Mouse (Mus musculus) layer of hippocampus, postnatal 25 days (tissue): ENCODE results near the gene Des. TPM values are rescaled to one million over a fixed set of nuclear protein-coding genes. Genes with fewer than 3 reads are reported as not detected.

Source experiments
- DNase-seq, 2 experiments: peaks; one replicate each; pipeline ENCODE4 v3.0.0; 2022; ENCODE audit warnings: mixed read lengths in 2 of 2, low spot score in 1 of 2; ENCODE audit errors: extremely low spot score in 1 of 2
- total RNA-seq, 2 experiments: library from RNA; stranded (reverse); gene quantifications; 2 replicates each; pipeline ENCODE4 v1.2.3; 2021

Des gene
- total RNA-seq, 2 experiments from 2014 or later, result 0.94 to 1.2 TPM

DNA sequence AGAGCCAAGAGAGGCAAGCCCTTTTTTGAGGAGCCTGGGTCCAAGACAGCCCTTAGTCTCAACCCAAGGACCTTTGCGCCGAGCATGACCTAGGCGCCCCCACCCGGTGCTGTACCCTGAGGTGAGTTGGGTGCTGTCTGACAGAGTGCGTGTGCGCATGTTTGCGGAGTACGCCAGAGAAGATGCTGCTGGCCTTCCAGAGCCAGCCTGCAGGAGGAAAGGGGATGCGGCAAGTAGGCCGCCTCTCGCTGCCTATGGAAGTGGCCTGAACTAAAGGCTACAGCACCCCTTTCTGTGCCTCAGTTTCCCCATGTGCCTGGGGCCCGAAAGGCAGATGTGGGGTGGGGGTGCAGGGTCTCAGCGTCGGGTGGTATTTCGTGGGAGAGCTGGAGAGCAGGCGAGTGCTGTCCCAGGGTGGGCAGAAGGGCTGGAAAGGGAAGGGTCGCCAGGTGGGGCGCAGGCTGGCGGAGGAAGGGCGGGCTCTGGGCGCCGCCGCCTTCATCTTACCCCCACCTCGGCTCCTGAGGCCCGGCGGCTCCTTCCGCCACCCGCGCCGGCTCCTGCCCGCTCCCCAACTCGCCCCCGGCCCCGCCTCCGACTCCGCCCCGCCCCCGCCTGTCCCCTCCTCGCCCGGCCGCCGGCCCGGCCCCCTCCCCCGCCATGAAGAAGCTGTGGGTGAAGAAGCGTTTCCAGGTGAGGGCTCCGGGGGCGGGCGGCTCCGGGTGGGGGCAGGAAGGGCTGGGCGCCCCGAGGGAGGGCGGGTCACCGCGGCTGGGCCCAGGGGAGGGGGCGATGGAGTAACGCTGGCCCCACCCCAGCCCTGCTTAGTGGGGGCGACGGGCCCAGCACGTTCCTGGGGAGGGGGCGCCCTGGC, 21.6 kb downstream of the Des start:
- DNase-seq, result peak in 1 of 2 experiments; percentile 39

DNA sequence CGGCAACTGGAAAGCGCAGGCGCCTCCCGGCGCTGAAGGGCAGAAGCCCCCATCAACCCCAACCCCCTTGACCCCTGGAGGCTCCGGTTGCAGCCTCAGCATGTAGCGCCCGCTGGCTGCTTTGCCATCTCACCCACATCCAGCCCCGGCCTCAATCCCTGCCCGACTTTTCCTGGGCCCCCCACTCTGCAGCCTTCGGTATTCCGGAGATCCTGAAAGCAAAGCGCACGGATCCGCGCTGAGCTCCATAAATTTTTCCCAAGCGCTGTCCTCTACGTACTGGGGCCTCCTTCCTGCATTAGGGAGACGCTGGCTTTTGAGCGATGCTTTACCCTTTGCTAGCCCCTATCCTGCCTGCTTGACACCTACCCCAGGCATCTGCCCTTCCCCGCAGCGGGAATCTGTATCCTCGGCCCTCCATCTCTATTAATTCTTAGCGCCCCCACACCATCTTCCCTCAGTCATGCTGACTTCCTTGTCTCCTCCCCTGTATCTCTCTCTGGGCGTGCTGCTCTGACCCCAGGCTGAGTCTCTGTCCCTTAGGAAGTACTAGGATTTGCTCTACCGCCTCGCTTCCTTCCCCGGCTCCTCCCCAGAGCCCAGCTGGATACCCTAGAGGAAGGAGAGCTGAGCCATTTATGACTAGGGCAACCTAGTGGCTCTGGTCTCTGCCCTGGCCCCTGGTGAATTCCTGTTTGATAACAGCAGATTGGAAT, 22.4 kb downstream of the Des start:
- DNase-seq, result peak in 1 of 2 experiments; percentile 46

DNA sequence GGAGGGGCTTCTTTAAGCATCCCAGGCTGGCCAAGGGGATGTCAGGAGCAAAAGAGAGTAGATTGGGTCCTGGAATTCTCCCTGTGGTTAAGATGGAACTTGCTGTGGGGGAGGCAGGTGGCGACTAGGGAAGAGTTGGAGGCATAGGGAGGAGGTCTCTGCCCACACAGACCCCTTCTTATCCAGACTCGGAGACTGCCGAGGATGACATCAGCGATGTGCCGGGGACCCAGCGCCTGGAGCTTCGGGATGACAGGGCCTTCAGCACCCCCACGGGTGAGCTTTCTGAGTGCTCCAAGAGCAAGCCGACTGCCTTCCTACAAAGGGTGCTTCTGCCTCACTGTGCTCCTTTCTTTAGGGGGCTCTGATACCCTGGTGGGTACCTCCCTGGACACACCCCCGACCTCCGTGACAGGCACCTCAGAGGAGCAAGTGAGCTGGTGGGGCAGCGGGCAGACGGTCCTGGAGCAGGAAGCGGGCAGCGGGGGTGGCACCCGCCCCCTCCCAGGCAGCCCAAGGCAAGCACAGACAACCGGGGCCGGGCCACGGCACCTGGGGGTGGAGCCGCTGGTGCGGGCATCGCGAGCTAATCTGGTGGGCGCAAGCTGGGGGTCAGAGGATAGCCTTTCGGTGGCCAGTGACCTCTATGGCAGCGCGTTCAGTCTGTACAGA, 24.5 kb downstream of the Des start:
- DNase-seq, result peak in 1 of 2 experiments; percentile 30

DNA sequence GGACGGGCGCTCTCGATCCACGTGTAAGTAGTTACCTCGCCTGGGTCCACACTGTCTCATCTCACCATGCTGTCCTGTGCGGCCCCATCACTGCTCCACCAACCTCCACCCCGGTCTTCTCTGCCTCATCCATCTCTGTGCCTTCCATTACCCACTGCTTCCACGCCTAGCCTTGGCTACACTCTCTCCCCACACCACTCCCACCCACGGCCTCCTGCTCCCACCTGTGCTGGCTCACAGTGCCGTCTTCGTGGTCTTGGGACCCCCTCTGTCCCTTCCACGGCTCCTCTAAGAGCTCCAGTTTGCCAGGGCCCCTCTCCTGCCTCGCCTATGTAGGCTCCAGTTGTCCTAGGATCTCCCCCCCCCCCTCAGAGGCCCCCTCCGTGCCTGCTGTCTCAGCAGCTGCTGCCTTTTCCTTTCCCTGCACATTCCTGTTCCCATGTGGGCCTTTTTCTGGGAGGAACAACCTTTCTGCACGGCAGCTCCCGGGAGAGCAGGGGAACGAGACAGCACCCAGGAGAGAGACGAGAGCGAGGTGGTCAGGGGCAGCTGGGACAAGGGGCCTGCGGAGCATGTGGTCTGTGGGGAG, 25.1 kb downstream of the Des start:
- peak in 1 of 2 experiments; percentile 55 for DNase-seq

DNA sequence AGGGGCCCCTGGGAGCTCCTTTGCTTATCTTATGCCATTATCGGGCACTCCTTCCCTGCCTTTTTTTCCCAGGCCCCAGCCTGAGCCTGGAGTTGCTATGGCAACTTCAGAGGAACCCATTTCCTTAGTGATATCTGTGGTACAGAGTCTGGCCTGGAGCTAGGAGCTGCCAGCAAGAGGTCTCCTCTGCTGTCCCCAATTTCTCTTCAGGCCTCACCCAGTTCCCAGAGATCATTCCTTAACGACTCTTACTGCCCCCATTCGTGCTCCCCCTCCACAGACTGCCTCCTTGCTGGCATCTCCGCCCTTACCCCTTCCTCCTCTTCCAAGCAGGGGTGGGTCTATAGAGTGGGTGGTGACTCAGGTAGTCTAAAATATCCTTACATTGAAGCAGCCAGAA, 26.0 kb downstream of the Des start:
- no peak for DNase-seq

DNA sequence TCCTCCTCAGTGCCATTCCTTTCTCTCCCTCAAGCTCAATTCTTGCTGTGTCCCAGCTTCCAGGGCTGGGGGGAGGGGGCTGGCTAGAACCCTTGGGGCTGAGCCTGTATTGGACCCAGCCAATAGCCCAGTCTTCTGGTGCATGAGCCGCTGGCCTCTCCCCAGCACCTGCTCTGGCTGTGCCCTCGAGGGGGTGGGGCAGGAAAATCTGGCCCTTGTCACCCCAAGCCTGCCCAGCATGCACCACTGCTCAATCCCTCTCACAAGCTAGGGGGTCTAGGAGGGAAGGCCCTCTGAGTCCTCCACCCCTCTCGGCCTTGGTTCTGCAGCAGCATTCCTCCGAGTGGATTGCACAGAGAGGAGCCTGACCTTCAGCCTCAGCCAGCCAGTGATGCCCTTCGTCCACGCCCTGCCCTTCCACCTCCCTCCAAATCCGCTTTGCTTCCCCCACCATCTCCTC, 27.4 kb downstream of the Des start:
- DNase-seq, result no peak

DNA sequence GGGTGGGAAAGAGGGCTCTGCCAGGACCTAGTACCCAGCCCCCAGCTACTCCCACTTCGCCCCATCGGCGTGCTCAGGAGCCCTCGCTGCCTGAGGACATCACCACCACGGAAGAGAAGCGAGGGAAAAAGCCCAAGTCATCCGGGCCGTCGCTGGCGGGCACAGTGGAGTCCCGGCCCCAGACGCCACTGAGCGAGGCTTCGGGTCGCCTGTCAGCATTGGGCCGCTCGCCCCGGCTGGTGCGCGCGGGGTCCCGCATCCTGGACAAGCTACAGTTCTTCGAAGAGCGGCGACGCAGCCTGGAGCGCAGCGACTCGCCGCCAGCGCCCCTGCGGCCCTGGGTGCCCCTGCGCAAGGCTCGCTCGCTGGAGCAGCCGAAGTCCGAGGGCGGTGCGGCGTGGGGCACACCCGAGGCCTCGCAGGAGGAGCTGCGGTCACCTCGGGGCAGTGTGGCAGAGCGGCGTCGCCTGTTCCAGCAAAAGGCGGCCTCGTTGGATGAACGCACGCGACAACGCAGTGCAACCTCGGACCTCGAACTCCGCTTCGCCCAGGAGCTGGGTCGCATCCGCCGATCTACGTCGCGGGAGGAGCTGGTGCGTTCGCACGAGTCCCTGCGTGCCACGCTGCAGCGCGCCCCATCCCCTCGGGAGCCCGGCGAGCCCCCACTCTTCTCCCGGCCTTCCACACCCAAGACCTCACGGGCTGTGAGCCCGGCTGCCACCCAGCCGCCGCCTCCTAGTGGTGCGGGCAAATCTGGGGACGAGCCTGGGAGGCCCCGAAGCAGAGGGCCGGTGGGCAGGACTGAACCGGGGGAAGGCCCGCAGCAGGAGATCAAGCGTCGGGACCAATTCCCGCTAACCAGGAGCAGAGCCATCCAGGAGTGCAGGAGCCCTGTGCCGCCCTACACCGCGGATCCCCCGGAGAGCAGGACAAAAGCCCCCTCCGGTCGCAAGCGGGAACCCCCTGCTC, 28.1 kb downstream of the Des start:
- DNase-seq, result no peak

DNA sequence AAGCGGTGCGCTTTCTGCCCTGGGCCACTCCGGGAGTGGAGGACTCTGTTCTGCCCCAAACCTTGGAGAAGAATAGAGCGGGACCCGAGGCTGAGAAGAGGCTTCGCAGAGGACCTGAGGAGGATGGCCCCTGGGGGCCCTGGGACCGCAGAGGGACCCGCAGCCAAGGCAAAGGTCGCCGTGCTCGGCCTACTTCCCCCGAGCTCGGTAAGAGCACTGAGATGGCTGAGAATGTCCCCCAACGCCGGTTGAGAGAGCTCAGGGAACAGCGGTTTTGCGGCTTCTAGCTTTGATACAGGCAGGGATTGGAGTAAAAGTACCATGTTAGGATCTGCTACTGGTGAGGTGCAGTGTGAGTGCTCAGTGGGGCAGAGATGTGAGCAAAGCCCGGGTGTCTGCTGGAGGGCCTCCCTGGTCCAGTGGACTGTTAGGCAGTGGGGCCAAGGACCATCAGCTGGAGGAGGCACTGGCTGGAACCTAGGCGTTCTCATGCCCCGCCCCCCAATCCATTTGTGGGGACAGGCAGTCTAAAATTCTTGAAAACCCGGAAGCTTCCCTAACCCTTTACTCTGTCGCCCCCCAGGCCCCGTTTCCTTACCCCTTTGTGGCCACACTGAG, 28.9 kb downstream of the Des start:
- no peak for DNase-seq

DNA sequence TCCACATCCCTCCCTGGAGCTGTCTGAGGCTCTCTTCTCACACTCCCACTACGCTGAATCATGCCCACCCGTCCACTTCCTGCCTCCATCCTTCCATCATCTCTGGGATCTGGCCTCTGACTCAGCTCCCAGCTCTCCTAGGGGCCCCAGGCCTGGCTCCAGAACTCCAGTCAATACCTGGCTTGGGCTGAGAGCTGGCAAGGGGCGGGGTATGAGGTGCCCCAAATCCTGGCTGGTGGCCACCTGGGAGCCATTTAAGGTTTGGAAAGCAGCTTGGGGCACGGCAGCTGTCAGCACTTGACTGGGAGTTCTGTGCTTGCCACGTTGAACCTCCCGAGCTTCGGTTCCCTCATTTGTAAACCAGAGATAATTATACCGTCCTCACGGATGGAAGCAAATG, 33.0 kb downstream of the Des start:
- DNase-seq, result peak; percentile 49 to 52

DNA sequence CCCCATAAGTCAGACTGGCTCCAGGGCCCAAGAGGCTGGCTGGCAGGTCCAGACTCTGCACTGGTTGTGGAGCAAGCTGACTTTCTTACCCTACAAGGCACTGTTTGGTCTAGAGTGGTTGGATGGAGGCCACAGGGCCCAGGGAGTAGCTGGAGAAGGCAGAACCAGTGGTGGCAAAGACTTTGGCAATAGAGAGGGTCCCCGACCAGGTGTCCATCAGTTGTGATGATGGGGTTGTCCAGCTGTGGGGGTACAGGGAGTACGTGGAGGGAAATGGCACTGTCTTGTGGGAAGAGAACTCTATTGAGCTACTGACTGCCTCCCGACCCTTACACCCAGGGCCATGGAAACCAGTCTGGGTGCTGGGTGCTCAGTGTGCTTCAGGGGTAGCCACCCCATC, 33.7 kb downstream of the Des start:
- DNase-seq, result no peak

DNA sequence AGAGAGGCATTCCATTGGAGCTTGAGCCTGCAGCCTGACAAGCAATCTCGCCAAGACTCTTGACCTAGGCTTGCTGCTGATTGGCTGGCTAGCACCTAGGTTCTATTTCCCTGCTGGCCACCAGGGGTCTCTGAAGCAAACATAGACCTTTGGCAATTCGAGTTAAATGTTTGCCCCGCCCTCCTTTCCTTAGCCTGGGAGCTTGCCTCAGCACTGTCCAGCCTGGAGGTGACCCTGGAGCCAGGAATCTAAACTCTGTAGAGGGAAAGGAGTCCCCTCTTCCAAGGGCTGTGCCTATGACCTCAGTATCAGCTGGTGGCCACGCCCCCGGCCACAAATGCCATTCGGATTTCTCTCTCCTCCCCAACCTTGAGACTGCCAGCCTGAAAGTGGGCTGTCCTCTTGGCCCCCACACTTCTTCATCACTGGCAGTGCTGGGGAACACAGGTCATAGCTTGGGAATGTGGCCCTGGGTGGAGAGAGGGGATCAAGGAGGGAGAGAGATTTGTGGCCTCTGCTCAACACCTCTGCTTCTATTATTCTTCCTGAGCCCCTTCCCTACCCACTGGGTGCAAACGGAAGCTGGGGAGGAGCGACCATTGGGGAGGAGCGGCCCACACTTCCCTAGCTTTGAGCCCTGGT, 38.8 kb downstream of the Des start:
- no peak for DNase-seq

DNA sequence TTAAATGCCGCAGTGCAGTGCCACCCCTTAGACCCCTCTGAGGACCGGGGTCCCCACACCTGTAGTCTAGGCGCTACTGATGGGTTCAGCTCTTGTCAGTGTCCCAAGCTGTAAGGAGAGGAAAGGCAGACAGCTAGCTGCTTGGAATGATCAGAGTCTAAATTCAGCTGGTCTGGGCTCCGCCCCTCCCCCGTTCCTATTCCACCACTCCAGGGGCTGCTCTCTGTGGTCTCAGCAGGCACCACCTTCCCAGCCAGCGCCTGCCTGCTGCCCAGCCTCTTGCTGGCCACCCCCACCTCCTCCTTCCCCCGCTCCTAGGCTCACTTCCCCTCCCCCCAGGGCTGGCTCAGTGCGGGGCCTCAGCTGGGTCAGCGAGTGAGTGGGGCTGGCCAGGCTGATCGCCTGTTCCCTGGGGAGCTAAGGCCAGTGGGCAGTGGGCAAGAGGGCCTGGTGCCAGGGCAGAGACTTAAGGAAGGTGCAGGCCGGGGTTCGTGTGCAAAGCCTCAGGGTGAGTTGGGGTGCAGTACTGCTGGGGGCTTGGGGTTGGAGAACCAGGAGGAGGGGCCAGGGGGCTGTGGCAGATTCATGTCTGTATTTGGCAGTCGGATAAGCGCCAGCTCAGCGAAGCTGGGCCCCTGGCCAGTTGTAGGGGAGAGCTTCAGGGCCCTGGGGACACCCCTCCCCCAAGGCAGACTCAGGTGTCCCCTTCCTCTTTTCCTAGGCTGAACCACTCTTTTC, 39.8 kb downstream of the Des start:
- peak in 1 of 2 experiments; percentile 33 for DNase-seq

DNA sequence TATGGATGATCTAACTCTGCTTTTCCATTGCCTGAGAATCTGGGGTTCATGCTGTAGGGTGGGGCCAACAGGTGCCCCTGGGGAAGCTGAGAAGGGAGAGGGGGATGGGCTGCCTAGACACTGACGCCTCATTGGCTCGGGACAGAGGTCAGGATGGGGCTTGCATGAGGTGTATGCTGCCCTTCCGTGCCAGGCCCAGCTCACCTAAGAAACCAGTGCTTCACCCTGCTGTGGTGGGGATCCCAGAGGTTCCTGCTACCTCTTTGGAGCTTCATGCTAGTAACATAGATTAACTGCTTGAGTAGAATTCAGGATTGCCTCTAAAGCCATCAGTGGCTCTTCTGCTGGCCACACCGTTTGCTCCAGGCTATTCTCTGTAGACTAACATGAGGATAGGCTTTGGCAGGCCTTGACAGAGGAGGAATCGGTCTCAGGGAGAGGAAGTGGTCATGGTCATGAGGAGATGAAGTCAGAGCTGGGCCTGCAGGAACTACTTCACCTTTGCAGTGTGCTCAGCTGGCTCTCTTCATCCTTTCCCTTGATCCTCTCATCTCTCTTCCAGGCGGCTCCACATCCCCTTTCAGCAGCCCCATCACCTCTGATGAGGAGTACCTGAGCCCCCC, 40.5 kb downstream of the Des start:
- DNase-seq, result no peak

DNA sequence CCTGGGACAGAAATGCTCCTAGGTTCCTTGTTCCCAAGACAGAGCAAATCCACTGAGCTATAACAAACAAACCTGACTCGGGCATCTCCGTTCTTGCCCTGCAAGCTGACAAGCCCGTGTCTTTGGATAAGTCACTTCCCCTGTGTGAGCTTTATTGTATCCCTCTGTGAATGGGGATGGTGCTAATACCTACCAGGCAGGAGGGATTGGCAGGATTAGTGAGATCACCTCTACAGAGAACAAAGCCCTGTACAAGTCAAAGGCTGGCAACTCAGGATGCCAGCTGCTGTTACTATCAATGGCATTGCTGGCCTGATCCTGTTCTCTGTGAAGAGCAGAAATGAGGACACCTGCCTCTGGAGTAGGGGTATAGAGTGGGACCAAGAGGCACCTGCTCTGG, 45.4 kb downstream of the Des start:
- DNase-seq, result no peak

DNA sequence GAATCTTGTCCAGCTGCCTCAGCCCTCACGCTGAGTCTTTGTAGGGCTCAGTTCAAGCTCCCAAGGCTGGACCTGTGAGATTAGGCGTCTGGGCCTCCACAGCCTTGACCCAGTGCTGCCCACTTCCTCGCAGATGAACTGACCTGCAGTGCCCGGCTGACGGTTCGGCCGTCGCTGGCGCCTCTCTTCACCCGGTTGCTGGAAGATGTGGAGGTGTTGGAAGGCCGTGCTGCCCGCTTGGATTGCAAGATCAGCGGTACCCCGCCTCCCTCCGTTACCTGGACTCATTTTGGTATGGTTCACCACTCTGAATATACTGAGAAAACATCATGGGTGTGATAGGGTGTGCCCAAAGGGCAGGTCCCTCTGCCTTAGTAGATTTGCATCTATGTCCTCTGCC, 46.0 kb downstream of the Des start:
- DNase-seq, result no peak

DNA sequence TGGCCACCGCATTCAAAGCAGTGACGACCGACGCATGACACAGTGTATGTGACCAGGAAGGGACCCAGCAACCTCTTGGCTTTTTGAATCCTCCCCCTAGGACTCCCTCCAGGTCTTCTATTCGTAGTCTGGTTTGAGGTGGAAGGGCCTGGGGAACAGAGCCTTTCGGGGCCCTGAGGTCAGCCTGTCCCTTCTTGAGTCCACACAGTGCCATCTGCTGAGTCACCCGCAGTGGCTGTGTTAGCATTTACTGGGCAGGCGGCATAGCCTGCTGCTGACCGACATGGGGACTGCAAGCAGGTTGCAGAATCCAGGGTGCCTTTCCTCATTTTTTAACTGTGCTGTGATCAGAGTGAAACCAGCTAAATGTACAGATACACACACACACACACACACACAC, 46.9 kb downstream of the Des start:
- no peak for DNase-seq

DNA sequence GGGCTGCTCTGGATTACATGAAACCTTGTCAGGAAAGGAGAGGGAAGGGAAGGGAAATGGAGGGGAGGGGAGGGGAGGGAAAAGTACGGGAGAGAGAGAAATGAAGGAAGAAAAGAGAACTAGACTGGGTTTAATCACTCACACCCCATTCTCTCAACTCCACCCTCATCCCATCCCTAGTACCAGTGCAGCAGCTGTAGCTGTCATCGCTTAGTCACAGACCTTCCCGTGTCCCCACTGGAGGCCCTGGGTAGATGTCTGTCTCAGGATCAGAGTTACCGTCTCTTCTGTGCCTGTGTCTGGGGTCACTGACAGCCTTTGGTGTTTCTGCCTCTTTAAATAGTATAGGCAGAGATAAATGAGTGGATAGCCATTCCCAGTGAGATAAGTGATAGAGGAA, 48.1 kb downstream of the Des start:
- DNase-seq, result no peak

DNA sequence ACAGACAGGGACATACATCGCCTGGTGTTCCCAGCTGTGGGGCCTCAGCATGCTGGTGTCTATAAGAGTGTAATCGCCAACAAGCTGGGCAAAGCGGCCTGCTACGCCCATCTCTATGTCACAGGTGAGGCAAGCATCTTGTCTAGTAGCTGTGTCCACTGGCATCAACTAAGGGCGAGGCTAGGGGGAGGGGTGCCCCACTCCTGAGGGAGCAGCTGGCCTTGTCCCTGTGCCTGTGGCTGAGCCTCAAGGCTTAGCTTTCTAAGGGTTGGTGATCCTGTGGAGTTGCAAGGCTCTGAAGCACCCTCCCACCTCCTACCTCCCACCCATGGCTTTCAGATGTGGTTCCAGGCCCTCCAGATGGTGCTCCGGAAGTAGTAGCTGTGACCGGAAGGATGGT, 49.8 kb downstream of the Des start:
- no peak for DNase-seq
